Mouse (Mus musculus) mesoderm, embryonic 11.5 days (tissue): Measurements from ENCODE around the gene Sart3.
A peak's percentile ranks its signal among the peaks of the same experiment; 100 is the strongest.
"Not testable (repeated sequence)": the region's sequence is repeated elsewhere in the genome, so short reads cannot be mapped to it uniquely, and the experiment has no call there.

Source experiments
- DNase-seq: peaks from one replicate; pipeline ENCODE4 v3.0.0-alpha.2; 2012; ENCODE audit warnings: low read depth, low spot score

Gene Sart3

GRCm38 (mm10) chr5:113790453-113791196, 18.3 kb upstream of the Sart3 start:
- no peak for DNase-seq

- DNase-seq, result peak; percentile 61
Observed at GRCm38 (mm10) chr5:113789075-113789788, 16.9 kb upstream of the Sart3 start.

GRCm38 (mm10) chr5:113788645-113789044, 16.3 kb upstream of the Sart3 start:
- no peak for DNase-seq

- no peak for DNase-seq
Observed at GRCm38 (mm10) chr5:113786985-113787384, 14.7 kb upstream of the Sart3 start.

- DNase-seq, result not testable (repeated sequence)
Observed at GRCm38 (mm10) chr5:113784104-113784503, 11.8 kb upstream of the Sart3 start.

GRCm38 (mm10) chr5:113783581-113784001, 11.3 kb upstream of the Sart3 start:
- DNase-seq, result peak; percentile 59

GRCm38 (mm10) chr5:113782624-113783023, 10.3 kb upstream of the Sart3 start:
- DNase-seq, result no peak

GRCm38 (mm10) chr5:113781875-113782274, 9.6 kb upstream of the Sart3 start:
- DNase-seq, result no peak

GRCm38 (mm10) chr5:113781254-113781653, 8.9 kb upstream of the Sart3 start:
- no peak for DNase-seq

GRCm38 (mm10) chr5:113780763-113781162, 8.5 kb upstream of the Sart3 start:
- no peak for DNase-seq

- no peak for DNase-seq
Observed at GRCm38 (mm10) chr5:113780082-113780752, 7.9 kb upstream of the Sart3 start.

- DNase-seq, result no peak
Observed at GRCm38 (mm10) chr5:113779569-113779968, 7.3 kb upstream of the Sart3 start.

GRCm38 (mm10) chr5:113777728-113778127, 5.4 kb upstream of the Sart3 start:
- not testable (repeated sequence) for DNase-seq

- DNase-seq, result no peak
Observed at GRCm38 (mm10) chr5:113776896-113777226, 4.6 kb upstream of the Sart3 start.

- DNase-seq, result no peak
Observed at GRCm38 (mm10) chr5:113776128-113776895, 4.0 kb upstream of the Sart3 start.

- DNase-seq, result no peak
Observed at GRCm38 (mm10) chr5:113775585-113775984, 3.3 kb upstream of the Sart3 start.

- DNase-seq, result peak; percentile 87
Observed at GRCm38 (mm10) chr5:113773664-113774063, 1.4 kb upstream of the Sart3 start.

GRCm38 (mm10) chr5:113772905-113773519, 702 bp upstream of the Sart3 start:
- DNase-seq, result no peak

- DNase-seq, result peak; percentile 90
Observed at GRCm38 (mm10) chr5:113771213-113772162, 822 bp downstream of the Sart3 start.

- no peak for DNase-seq
Observed at GRCm38 (mm10) chr5:113768806-113769205, 3.5 kb downstream of the Sart3 start.
